In the genomic region with DNA sequence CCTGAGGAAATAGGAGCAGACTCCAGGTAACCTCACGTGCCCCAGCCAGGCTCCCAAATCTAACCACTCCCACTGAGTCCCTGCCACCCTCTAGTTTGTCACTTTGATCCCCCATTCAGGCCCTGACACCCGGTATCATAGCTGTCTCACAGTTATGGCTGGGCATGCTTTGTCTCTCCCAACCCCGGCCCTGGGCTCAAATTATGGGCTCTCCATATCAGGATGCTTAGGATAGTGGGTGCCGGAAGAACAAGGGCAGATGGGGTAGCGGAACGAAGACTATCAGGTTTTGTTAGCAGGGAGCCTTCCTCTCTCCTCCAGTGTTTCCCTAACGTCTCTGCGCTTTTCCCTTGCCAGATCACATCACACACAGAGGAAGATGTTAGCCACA, we compare ENCODE assay signal across 9 mouse cellular contexts. TPM values are rescaled to one million over a fixed set of nuclear protein-coding genes. Genes with fewer than 3 reads are reported as not detected.
A peak's percentile ranks its signal among the peaks of the same experiment; 100 is the strongest.
DNase-seq lines count a peak whose midpoint lies in the region; ATAC-seq lines count a peak whose summit lies in the region.
"Had no signal": no experiment of that assay in that cellular context is flagged by ENCODE, and none has a peak within 500 bp of the region (broad histone marks: within the 10 kb centered on the region; RNA-seq: fewer than 3 reads in every experiment).

No protein-coding gene starts in this region.

- H3K9ac ChIP-seq in kidney, embryonic 15.5 days = no peak overlapping the region
- H3K9ac ChIP-seq in embryonic facial prominence, embryonic 15.5 days = no peak overlapping the region
- H3K9ac ChIP-seq in intestine, embryonic 16.5 days (ENCODE audit: low read depth, low read length) = peak overlapping the region; percentile 66; the same call in 1 of the 2 replicates
- no peak overlapping the region for H3K9ac ChIP-seq in neural tube, embryonic 12.5 days

- H3K9me3 ChIP-seq in kidney, embryonic 15.5 days (replicated peaks) = no peaks in the 10 kb centered on the region
- H3K9me3 ChIP-seq in embryonic facial prominence, embryonic 15.5 days (replicated peaks) = no peaks in the 10 kb centered on the region
- H3K9me3 ChIP-seq in intestine, embryonic 16.5 days (ENCODE audit: control insufficient read depth, low read length) = no peaks in the 10 kb centered on the region
- no peaks in the 10 kb centered on the region for H3K9me3 ChIP-seq in neural tube, embryonic 12.5 days

- H3K4me1 ChIP-seq in kidney, embryonic 15.5 days = peaks cover 25% of the 10 kb centered on the region
- H3K4me1 ChIP-seq in embryonic facial prominence, embryonic 15.5 days = peaks cover 38% of the 10 kb centered on the region
- peaks cover 13% of the 10 kb centered on the region for H3K4me1 ChIP-seq in intestine, embryonic 16.5 days (ENCODE audit: control insufficient read depth, insufficient read depth, low read length)
- peaks cover 15% of the 10 kb centered on the region for H3K4me1 ChIP-seq in neural tube, embryonic 12.5 days

- DNase-seq in kidney, postnatal 4 days = no peak
- no peak for DNase-seq in urinary bladder, postnatal 14 days (ENCODE audit: low spot score)
- DNase-seq in adrenal gland, postnatal 4 days (ENCODE audit: low spot score in 2 of 2) = no peak
- no peak for DNase-seq in embryo, embryonic 10.5 days (ENCODE audit: low spot score)

- no peak overlapping the region for H3K27ac ChIP-seq in kidney, embryonic 15.5 days
- H3K27ac ChIP-seq in embryonic facial prominence, embryonic 15.5 days (replicated peaks) = 0 out of 2 replicates have a peak overlapping the region, but pooled peaks have one; percentile 22
- H3K27ac ChIP-seq in intestine, embryonic 16.5 days (ENCODE audit: low read length) = no peak overlapping the region
- no peak overlapping the region for H3K27ac ChIP-seq in neural tube, embryonic 12.5 days

- no peaks in the 10 kb centered on the region for H3K27me3 ChIP-seq in kidney, embryonic 15.5 days
- H3K27me3 ChIP-seq in embryonic facial prominence, embryonic 15.5 days = no peaks in the 10 kb centered on the region
- H3K27me3 ChIP-seq in intestine, embryonic 16.5 days (replicated peaks; ENCODE audit: control insufficient read depth, insufficient read depth, low read length) = no peaks in the 10 kb centered on the region
- no peaks in the 10 kb centered on the region for H3K27me3 ChIP-seq in neural tube, embryonic 12.5 days (replicated peaks)

- H3K4me2 ChIP-seq in kidney, embryonic 15.5 days = peak overlapping the region; percentile 88
- H3K4me2 ChIP-seq in embryonic facial prominence, embryonic 15.5 days (replicated peaks) = peak overlapping the region; percentile 98
- peak overlapping the region; percentile 98 for H3K4me2 ChIP-seq in intestine, embryonic 16.5 days (ENCODE audit: low read depth, low read length)
- peak overlapping the region; percentile 98 for H3K4me2 ChIP-seq in neural tube, embryonic 12.5 days (replicated peaks)

- peak; percentile 49; the same call in 1 of the 2 replicates for ATAC-seq in kidney, embryonic 15.5 days (replicated peaks; ENCODE audit: low FRiP score)
- ATAC-seq in embryonic facial prominence, embryonic 15.5 days (ENCODE audit: insufficient number of reproducible peaks, low FRiP score, low TSS enrichment, low read depth) = peak; percentile 55
- ATAC-seq in intestine, embryonic 16.5 days = peak; percentile 57; the same call in 1 of the 2 replicates
- ATAC-seq in neural tube, embryonic 12.5 days (ENCODE audit: low FRiP score, low read depth) = no peak

- no peaks in the 10 kb centered on the region for H3K36me3 ChIP-seq in kidney, embryonic 15.5 days
- no peaks in the 10 kb centered on the region for H3K36me3 ChIP-seq in embryonic facial prominence, embryonic 15.5 days
- H3K36me3 ChIP-seq in intestine, embryonic 16.5 days (ENCODE audit: control insufficient read depth, insufficient read depth, low read length) = no peaks in the 10 kb centered on the region
- no peaks in the 10 kb centered on the region for H3K36me3 ChIP-seq in neural tube, embryonic 12.5 days

- 25% methylated on average over 8 of the region's 8 CpGs for WGBS in kidney, embryonic 15.5 days
- 30% methylated on average over 8 of the region's 8 CpGs for WGBS in embryonic facial prominence, embryonic 15.5 days
- WGBS in intestine, embryonic 16.5 days = 38% methylated on average over 8 of the region's 8 CpGs
- WGBS in neural tube, embryonic 12.5 days = 21% methylated on average over 8 of the region's 8 CpGs

- H3K4me3 ChIP-seq in kidney, embryonic 15.5 days (replicated peaks) = peak overlapping the region; percentile 52
- H3K4me3 ChIP-seq in embryonic facial prominence, embryonic 15.5 days (replicated peaks) = peak overlapping the region; percentile 73
- peak overlapping the region; percentile 64 for H3K4me3 ChIP-seq in intestine, embryonic 16.5 days (ENCODE audit: low read length)
- peak overlapping the region; percentile 51 for H3K4me3 ChIP-seq in neural tube, embryonic 12.5 days

RNA-seq across cellular contexts. Expression of a gene that starts 8.2 kb away (rescaled TPM):
- 14.6 and 16.4 TPM in 2 replicates for polyA plus RNA-seq in kidney, embryonic 15.5 days (2015; fragmentation: Nextera tagmentation; extraction: Ambion mirVana)
- 99.6 and 104 TPM in 2 replicates for polyA plus RNA-seq in embryonic facial prominence, embryonic 15.5 days (2015; fragmentation: Nextera tagmentation; extraction: Ambion mirVana)
- 11.4 and 11.5 TPM in 2 replicates for polyA plus RNA-seq in intestine, embryonic 16.5 days (2015; fragmentation: Nextera tagmentation; extraction: Ambion mirVana)
- polyA plus RNA-seq in neural tube, embryonic 12.5 days (2016; fragmentation: Nextera tagmentation; extraction: Ambion mirVana) = 37.4 and 41.8 TPM in 2 replicates
- 10 to 100 TPM; 39.0 to 45.7 TPM for total RNA-seq in adrenal gland, postnatal 4 days (2021)
- total RNA-seq: MEL had no signal
